Mouse (Mus musculus): ENCODE measurements around the gene Crebzf. TPM values are rescaled to one million over a fixed set of nuclear protein-coding genes. Genes with fewer than 3 reads are reported as not detected.

Gene Crebzf
- 10 to 100 TPM; 70.6 to 83.1 TPM for total RNA-seq (2021)
- long read RNA-seq, experiment 1, transcript Crebzf-203 (3 exons, 891 nt), result minor isoform, 9 of 84 reads
- long read RNA-seq, experiment 1, transcript Crebzf-209 (3 exons, 789 nt), result minor isoform, 9 of 84 reads
- long read RNA-seq, experiment 1, transcript Crebzf-201 (1 exons, 3,376 nt), result minor isoform, 19 of 84 reads
- long read RNA-seq, experiment 1, transcript Crebzf-205 (2 exons, 1,380 nt), result major isoform, 37 of 84 reads
- long read RNA-seq, experiment 1, partial matches to known transcripts, result 1 of 84 reads
- long read RNA-seq, experiment 1, other reads (novel, unspliced or antisense), result 1 of 84 reads
- long read RNA-seq, experiment 2, transcript Crebzf-201 (1 exons, 3,376 nt), result minor isoform, 22 of 82 reads
- long read RNA-seq, experiment 2, transcript Crebzf-203 (3 exons, 891 nt), result minor isoform, 15 of 82 reads
- long read RNA-seq, experiment 2, transcript Crebzf-207 (4 exons, 873 nt), result minor isoform, 6 of 82 reads
- long read RNA-seq, experiment 2, transcript Crebzf-205 (2 exons, 1,380 nt), result major isoform, 33 of 82 reads
- long read RNA-seq, experiment 2, partial matches to known transcripts, result 1 of 82 reads
- long read RNA-seq, experiment 2, other reads (novel, unspliced or antisense), result 1 of 82 reads

DNA sequence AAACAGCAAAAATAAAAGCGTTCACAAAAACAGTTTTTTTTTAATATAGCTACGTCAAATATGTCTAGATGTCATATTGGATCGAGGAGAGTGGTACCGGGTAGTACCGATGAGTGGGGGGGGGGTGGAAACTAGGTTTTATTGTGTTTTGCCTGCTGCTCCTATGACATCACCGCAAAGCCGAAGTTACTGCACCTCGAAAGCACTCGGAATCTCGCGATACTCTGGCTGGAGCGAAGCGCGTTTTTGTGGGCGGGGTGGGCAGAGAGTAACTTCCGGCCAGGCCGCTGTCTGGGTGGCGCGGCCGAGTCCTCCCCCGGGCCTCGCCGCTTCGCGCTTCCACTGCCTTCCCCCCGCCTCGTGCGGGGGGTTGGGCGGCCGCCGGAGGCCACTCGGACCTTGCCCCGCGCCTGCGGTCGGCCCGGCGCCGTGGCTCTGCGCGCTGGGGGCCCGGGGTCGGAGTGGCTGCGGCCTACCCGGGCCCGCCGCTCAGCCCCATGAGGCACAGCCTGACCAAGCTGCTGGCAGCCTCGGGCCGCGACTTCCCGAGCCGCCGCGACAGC lies at the start of gene Crebzf:
Gene Crebzf (plus strand): TSS at position 212 of the 563 bp plus-strand sequence.
- peak; percentile 94 to 97 for DNase-seq (ENCODE audit: low spot score in 2 of 2)

- no peak for DNase-seq (ENCODE audit: low spot score in 2 of 2)
Measured at GRCm38 (mm10) chr7:90395073-90395472, 47.5 kb upstream of the Crebzf start.

GRCm38 (mm10) chr7:90395928-90396327 lies 46.6 kb upstream of the Crebzf start:
- no peak for DNase-seq (ENCODE audit: low spot score in 2 of 2)

- DNase-seq (ENCODE audit: low spot score in 2 of 2), result peak; percentile 41 to 55
Measured at GRCm38 (mm10) chr7:90409934-90410333, 32.6 kb upstream of the Crebzf start.

- DNase-seq (ENCODE audit: low spot score in 2 of 2), result peak; percentile 67 to 88
Measured at GRCm38 (mm10) chr7:90426020-90427001, 16.2 kb upstream of the Crebzf start, which contains the start of gene Ccdc89. Gene Ccdc89, plus strand, starts transcription at chr7:90426577.

GRCm38 (mm10) chr7:90427006-90427405 lies 15.5 kb upstream of the Crebzf start:
- no peak for DNase-seq (ENCODE audit: low spot score in 2 of 2)

DNA sequence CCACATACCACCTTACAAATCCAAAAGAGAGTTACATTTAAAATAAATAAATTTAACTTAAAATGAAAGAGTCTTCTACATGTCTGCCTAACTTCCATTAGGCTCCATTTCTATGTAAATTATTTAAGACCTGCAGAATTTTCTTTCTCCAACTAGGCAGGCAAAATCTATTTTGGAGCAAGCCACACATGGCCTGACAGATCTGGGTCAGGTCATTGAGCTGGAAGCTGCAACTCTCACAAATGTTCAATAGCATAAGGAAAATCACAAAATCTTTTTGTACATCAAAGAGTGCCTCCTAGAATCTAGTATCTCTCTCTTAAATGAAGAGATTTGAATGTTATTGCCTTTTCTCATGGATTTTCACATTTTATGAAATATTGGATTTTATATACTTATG lies 10.3 kb upstream of the Crebzf start:
- no peak for DNase-seq (ENCODE audit: low spot score in 2 of 2)

DNA sequence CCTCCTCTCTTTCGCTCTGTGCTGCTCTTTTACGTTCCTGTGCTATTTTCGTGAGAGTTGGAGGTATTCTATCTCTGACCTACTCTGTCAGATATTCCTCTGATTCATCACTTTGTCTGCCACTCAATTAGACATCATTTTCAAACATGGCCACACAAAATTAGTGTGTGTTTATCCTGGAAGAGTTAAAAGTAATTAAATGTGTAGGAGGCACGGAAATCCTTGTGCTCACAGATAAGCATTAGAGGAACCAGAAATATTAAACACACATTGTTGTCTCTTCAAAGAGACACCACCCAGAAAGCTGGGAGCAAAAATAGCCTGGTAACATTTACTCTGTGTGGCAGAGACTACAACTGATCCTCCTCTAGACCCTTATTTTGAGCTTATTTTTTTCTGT lies 2.5 kb upstream of the Crebzf start:
- no peak for DNase-seq (ENCODE audit: low spot score in 2 of 2)

DNA sequence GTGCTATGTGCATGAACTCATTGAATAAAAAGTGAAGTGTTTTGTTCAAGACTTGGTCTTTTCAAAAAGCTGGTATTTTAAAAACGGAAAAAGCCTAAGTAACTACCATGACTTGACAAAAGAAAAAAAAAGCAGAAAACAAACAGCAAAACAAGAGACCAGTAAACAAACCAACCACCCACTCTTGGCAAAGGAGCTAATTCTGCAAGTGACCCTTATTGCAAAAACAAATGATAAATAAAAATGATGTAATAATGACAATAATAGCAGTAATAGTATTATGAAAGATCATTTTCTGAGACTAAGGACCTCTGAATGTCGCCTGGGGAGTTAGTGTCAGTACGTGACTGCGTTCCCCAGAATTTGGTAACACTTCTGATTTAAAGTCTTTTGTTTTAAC lies 459 bp upstream of the Crebzf start:
- DNase-seq (ENCODE audit: low spot score in 2 of 2), result no peak

- DNase-seq (ENCODE audit: low spot score in 2 of 2), result peak; percentile 61 to 71
Measured at GRCm38 (mm10) chr7:90443101-90444091, 867 bp downstream of the Crebzf start.

DNA sequence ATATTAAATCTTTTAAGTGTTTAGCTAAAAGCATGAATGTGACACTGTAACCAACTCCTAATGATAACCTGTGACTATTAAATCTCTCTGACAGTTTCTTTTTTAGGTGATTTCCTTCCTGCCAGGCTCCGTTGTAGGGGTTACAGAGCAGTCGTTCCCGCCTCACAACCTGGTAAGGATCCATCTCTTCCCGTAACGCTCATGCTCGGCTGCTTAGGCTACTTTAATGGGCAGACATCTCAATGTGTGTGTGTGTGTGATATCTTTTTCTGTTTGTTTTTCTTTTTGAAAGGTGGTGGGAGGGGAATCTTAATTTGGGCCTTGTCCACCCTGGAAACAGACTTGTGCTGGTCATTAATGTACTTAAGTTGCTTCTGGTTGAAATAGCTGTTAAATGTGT lies 1.7 kb downstream of the Crebzf start:
- no peak for DNase-seq (ENCODE audit: low spot score in 2 of 2)

DNA sequence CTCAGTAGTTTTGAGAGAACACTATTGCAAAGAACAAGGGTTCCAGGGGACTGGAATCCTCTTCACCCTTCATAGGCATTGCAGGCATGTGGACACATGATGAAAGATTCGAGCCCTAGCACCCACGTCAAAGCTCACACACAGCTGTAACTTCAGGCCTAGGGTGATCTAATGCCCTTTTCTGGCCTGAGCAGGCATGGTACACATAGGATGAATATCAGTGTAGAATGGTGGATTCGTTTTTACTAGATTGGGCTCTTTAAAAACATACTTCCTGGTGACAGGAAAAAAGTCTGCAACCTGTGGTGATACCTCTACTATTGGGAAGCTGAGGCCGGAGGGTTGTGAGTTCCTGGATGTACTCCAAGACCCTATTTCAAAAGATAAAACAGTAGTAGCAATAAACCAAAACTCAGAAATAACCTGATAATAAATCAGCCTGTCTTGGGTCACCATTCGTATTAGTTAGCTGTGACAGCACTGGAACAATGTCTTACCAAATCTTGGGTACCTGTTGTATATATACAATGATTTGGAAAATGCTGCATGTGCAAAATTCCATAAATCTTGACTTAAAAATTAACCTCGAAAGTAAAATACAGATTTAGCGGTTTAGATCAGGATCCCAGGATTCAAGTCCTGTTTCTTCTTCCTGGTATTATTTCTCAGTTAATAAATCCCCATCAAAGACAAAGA lies 13.8 kb downstream of the Crebzf start:
- DNase-seq (ENCODE audit: low spot score in 2 of 2), result no peak

- DNase-seq (ENCODE audit: low spot score in 2 of 2), result peak; percentile 81 to 89
Measured at GRCm38 (mm10) chr7:90456845-90457468, 14.4 kb downstream of the Crebzf start, which contains the start of gene Tmem126a. Gene Tmem126a, minus strand, starts transcription at chr7:90457229.

GRCm38 (mm10) chr7:90457517-90457916 lies 15.0 kb downstream of the Crebzf start:
- no peak for DNase-seq (ENCODE audit: low spot score in 2 of 2)

GRCm38 (mm10) chr7:90460330-90460729 lies 17.8 kb downstream of the Crebzf start:
- DNase-seq (ENCODE audit: low spot score in 2 of 2), result no peak

- no peak for DNase-seq (ENCODE audit: low spot score in 2 of 2)
Measured at GRCm38 (mm10) chr7:90460930-90461329, 18.4 kb downstream of the Crebzf start.

DNA sequence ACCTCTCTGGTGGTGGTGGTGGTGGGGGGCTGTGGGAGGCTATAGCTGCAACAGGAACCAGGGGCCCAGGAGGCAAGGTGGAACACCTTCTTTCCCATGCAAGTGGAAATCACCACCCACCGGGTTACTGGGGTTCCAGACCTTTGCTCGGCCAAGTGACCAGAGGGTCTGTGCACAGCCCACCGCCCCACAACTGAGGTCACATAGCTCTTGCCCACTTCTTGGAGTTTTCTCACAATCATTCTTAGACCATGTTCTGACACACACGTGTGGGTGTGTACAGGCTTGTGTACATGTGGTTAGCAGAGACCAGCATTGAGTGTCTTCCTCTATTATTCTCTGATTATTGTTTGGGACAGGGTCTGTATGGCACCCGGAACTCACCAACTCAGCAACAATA lies 18.9 kb downstream of the Crebzf start:
- no peak for DNase-seq (ENCODE audit: low spot score in 2 of 2)

DNA sequence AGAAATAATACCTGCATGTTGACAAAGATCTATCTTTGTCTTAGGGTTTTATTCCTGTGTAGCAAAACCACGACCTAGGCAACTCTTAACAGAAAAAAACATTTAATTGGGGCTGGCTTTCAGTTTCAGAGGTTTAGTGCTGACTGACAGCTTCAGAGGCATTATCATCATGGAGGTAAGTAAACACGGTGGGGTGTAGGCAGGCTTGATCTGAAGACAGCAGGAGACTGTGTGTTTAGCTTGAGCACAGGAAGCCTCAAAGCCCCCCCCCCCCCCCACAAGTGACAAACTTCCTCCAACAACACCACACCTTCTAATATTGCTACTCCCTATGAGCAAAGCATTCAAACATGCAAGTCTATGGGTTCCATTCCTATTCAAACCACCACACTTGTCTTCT lies 31.0 kb downstream of the Crebzf start:
- no peak for DNase-seq (ENCODE audit: low spot score in 2 of 2)

Data from layer of hippocampus, postnatal 14 days (tissue).